Mouse (Mus musculus) E14TG2a.4 (cell line): ENCODE measurements around the gene Zic1.

ENCODE experiments used
- CTCF ChIP-seq: conservative IDR thresholded peaks from 2 replicates; pipeline ENCODE4 v1.5.1; 2014; ENCODE audit warnings: low read length
- NANOG ChIP-seq: IDR thresholded peaks from 2 replicates; pipeline ENCODE4 v1.6.1; 2014; ENCODE audit warnings: borderline replicate concordance, low read length, mixed read lengths
- POU5F1 ChIP-seq: IDR thresholded peaks from 2 replicates; pipeline ENCODE4 v1.6.1; 2014; ENCODE audit warnings: low read length, borderline replicate concordance

- TF ChIP-seq CTCF (no peak), NANOG (no peak), POU5F1 (no peak)
Measured at GRCm38 (mm10) chr9:91404905-91405752, 39.5 kb upstream of the Zic1 start.
